Mouse (Mus musculus) cerebellum, adult 11-12 months (tissue): ENCODE data around the gene Nabp1.
"Not testable (repeated sequence)": the region's sequence is repeated elsewhere in the genome, so short reads cannot be mapped to it uniquely, and the experiment has no call there.

Source experiments
- DNase-seq: peaks from one replicate; pipeline ENCODE4 v3.0.0; 2022

Nabp1 gene

GRCm38 (mm10) chr1:51480386-51480785 lies 2.2 kb upstream of the Nabp1 start:
- DNase-seq: no peak

- no peak for DNase-seq
Measured at GRCm38 (mm10) chr1:51479691-51480090, 1.5 kb upstream of the Nabp1 start.

GRCm38 (mm10) chr1:51479027-51479329 lies 753 bp upstream of the Nabp1 start:
- no peak for DNase-seq

- DNase-seq: no peak
Measured at GRCm38 (mm10) chr1:51477656-51478081, 556 bp downstream of the Nabp1 start.

- DNase-seq: no peak
Measured at GRCm38 (mm10) chr1:51476405-51476804, 1.8 kb downstream of the Nabp1 start.

GRCm38 (mm10) chr1:51468077-51468476 lies 10.1 kb downstream of the Nabp1 start:
- DNase-seq: no peak

GRCm38 (mm10) chr1:51467181-51467580 lies 11.0 kb downstream of the Nabp1 start:
- DNase-seq: no peak

GRCm38 (mm10) chr1:51466385-51466784 lies 11.8 kb downstream of the Nabp1 start:
- no peak for DNase-seq

- DNase-seq: no peak
Measured at GRCm38 (mm10) chr1:51465285-51465684, 12.9 kb downstream of the Nabp1 start.

GRCm38 (mm10) chr1:51463038-51463437 lies 15.2 kb downstream of the Nabp1 start:
- peak; percentile 18 for DNase-seq

- DNase-seq: peak; percentile 17
Measured at GRCm38 (mm10) chr1:51458731-51459450, 19.3 kb downstream of the Nabp1 start.

- DNase-seq: no peak
Measured at GRCm38 (mm10) chr1:51458089-51458488, 20.1 kb downstream of the Nabp1 start.

- DNase-seq: no peak
Measured at GRCm38 (mm10) chr1:51457249-51457648, 21.0 kb downstream of the Nabp1 start.

- DNase-seq: no peak
Measured at GRCm38 (mm10) chr1:51448789-51449188, 29.4 kb downstream of the Nabp1 start.

- DNase-seq: peak; percentile 73
Measured at GRCm38 (mm10) chr1:51445854-51446460, 32.3 kb downstream of the Nabp1 start.

- no peak for DNase-seq
Measured at GRCm38 (mm10) chr1:51445161-51445853, 32.9 kb downstream of the Nabp1 start.

- DNase-seq: no peak
Measured at GRCm38 (mm10) chr1:51429775-51430174, 48.5 kb downstream of the Nabp1 start.

- no peak for DNase-seq
Measured at GRCm38 (mm10) chr1:51426298-51426697, 51.9 kb downstream of the Nabp1 start.

GRCm38 (mm10) chr1:51421029-51421428 lies 57.2 kb downstream of the Nabp1 start:
- DNase-seq: not testable (repeated sequence)

GRCm38 (mm10) chr1:51418753-51419152 lies 59.5 kb downstream of the Nabp1 start:
- DNase-seq: no peak
